In genomic region chr7:107642586-107643275, GRCm38 (mm10) we compare ENCODE assay signal across 16 mouse cellular contexts. TPM values are rescaled to one million over a fixed set of nuclear protein-coding genes. Genes with fewer than 3 reads are reported as not detected.
A peak's percentile ranks its signal among the peaks of the same experiment; 100 is the strongest.
DNase-seq lines count a peak whose midpoint lies in the region.
"Had no signal": no experiment of that assay in that cellular context is flagged by ENCODE, and none has a peak within 500 bp of the region (broad histone marks: within the 10 kb centered on the region; RNA-seq: fewer than 3 reads in every experiment).

No protein-coding gene starts in this region.

- H3K4me3 ChIP-seq in heart, embryonic 10.5 days, result no peak overlapping the region
- H3K4me3 ChIP-seq: heart, embryonic 13.5 days; layer of hippocampus, adult 2 months; liver, embryonic 15.5 days; megakaryocyte, embryonic 14.5 days had no signal

- H3K27me3 ChIP-seq in heart, embryonic 10.5 days (ENCODE audit: insufficient read depth, poor library complexity, severe bottlenecking), result no peaks in the 10 kb centered on the region
- H3K27me3 ChIP-seq: heart, embryonic 13.5 days; liver, embryonic 15.5 days; megakaryocyte, embryonic 14.5 days had no signal

- intact Hi-C loops in left cerebral cortex, postnatal 10 days (cut with DNase I), result no loop called here
- intact Hi-C loops in left cerebral cortex, postnatal 25 days (cut with DNase I), result no loop called here

- H3K4me1 ChIP-seq in heart, embryonic 10.5 days, result no peaks in the 10 kb centered on the region
- H3K4me1 ChIP-seq: liver, embryonic 15.5 days had no signal

- no peak overlapping the region for H3K27ac ChIP-seq in heart, embryonic 10.5 days
- H3K27ac ChIP-seq: heart, embryonic 13.5 days; layer of hippocampus, adult 2 months; liver, embryonic 15.5 days had no signal

- H3K9me3 ChIP-seq in heart, embryonic 10.5 days, result 0 out of 2 replicates have a peak, but pooled peaks cover 3% of the 10 kb centered on the region
- H3K9me3 ChIP-seq: liver, embryonic 15.5 days had no signal

- 82% methylated on average over 7 of the region's 7 CpGs for WGBS in heart, embryonic 10.5 days

- no peaks in the 10 kb centered on the region for H3K36me3 ChIP-seq in heart, embryonic 10.5 days
- H3K36me3 ChIP-seq: heart, embryonic 13.5 days had no signal

- peak; percentile 84 to 93 for DNase-seq in cerebellum, postnatal 10 days
- DNase-seq in cerebellum, adult 8-10 months, result no peak
- DNase-seq in left cerebral cortex, postnatal 10 days (ENCODE audit: extremely low spot score in 1 of 2, low spot score in 2 of 2), result peak; percentile 16 to 53
- no peak for DNase-seq in left cerebral cortex, postnatal 25 days (ENCODE audit: low spot score in 2 of 2)
- DNase-seq in right cerebral cortex, postnatal 4 days, result peak; percentile 45
- no peak for DNase-seq in right cerebral cortex, adult 2 months (ENCODE audit: low spot score in 2 of 2)
- peak; percentile 2 for DNase-seq in telencephalon, adult 2 months (ENCODE audit: low read depth, low spot score)
- DNase-seq in heart, embryonic 10.5 days (ENCODE audit: low spot score), result no peak
- DNase-seq: thymus, adult 18-20 months had no signal

RNA-seq across cellular contexts. Expression of gene 5330417H12Rik, which starts 17.8 kb away (rescaled TPM):
- total RNA-seq in left cerebral cortex, postnatal 10 days (2021), result not detected
- not detected for total RNA-seq in left cerebral cortex, postnatal 25 days (2021)
- polyA plus RNA-seq in heart, embryonic 10.5 days (2016; fragmentation: Nextera tagmentation; extraction: Ambion mirVana), result 0.15 TPM in 1 of 2 replicates, not detected in the other
- total RNA-seq: layer of hippocampus, adult 2 months had no signal
- polyA plus RNA-seq: cortical plate, adult 2 months; frontal cortex, adult 2 months; heart, embryonic 13.5 days; intestine, embryonic 16.5 days; liver, embryonic 15.5 days had no signal

RNA-seq across cellular contexts. Expression of gene Ppfibp2, which starts 47.7 kb away (rescaled TPM):
- 1 to 10 TPM; 3.5 to 3.9 TPM for total RNA-seq in left cerebral cortex, postnatal 10 days (2021)
- 1 to 10 TPM; 5.0 to 6.5 TPM for total RNA-seq in left cerebral cortex, postnatal 25 days (2021)
- polyA plus RNA-seq in heart, embryonic 10.5 days (2016; fragmentation: Nextera tagmentation; extraction: Ambion mirVana), result 8.0 and 13.3 TPM in 2 replicates

Comparison
In these comparisons a context has a peak if more than half of its experiments do, and no peak if none do; other contexts are left out.
1. DNase-seq: peak in cerebellum, postnatal 10 days (2 of 2), left cerebral cortex, postnatal 10 days (2 of 2), right cerebral cortex, postnatal 4 days (single experiment) and telencephalon, adult 2 months (single experiment); none in cerebellum, adult 8-10 months (single experiment), left cerebral cortex, postnatal 25 days (0 of 2), right cerebral cortex, adult 2 months (0 of 2) and heart, embryonic 10.5 days (single experiment).